Mouse (Mus musculus): ENCODE data around the gene St3gal5.

GRCm38 (mm10) chr6:72149797-72150196, 52.4 kb downstream of the St3gal5 start:
- TF ChIP-seq ZMIZ1 (IDR thresholded peaks at IDR 0.05; ENCODE audit: low read depth, low read length) (no peak), ZNF384 (IDR thresholded peaks at IDR 0.05; ENCODE audit: low read depth, low read length) (no peak), CHD2 (IDR thresholded peaks at IDR 0.05; ENCODE audit: low read length) (no peak)
